Mouse (Mus musculus): ENCODE measurements around the gene Dnase2a. TPM values are rescaled to one million over a fixed set of nuclear protein-coding genes. Genes with fewer than 3 reads are reported as not detected.

Dnase2a gene
- polyA plus RNA-seq (2015; fragmentation: Nextera tagmentation; extraction: Ambion mirVana): 5.2 and 6.3 TPM in 2 replicates

GRCm38 (mm10) chr8:84908421-84909161, at the start of gene Dnase2a:
Gene Dnase2a, plus strand, starts transcription at chr8:84908560.
- ATAC-seq (replicated peaks; ENCODE audit: extremely low read depth, insufficient read depth, low FRiP score): peak; percentile 92
- H3K4me3 ChIP-seq (ENCODE audit: low read length): peak within 1 kb of the TSS; percentile 71
- no peaks in the 10 kb centered on the region for H3K9me3 ChIP-seq (replicated peaks; ENCODE audit: control insufficient read depth, low read length)
- peaks cover 39% of the 10 kb centered on the region for H3K27me3 ChIP-seq (ENCODE audit: control insufficient read depth, insufficient read depth, low read length)
- peak within 1 kb of the TSS; percentile 81 for H3K9ac ChIP-seq (ENCODE audit: low read length)
- 1% methylated on average over 45 of the region's 45 CpGs for WGBS
- H3K27ac ChIP-seq (ENCODE audit: low read length): peak within 1 kb of the TSS; percentile 16
- peak within 1 kb of the TSS; percentile 97 for H3K4me2 ChIP-seq (ENCODE audit: low read depth, low read length)
- peaks cover 10% of the 10 kb centered on the region; the same call in 1 of the 2 replicates for H3K4me1 ChIP-seq (ENCODE audit: control insufficient read depth, insufficient read depth, low read length)
- H3K36me3 ChIP-seq (ENCODE audit: control insufficient read depth, insufficient read depth): no peaks in the 10 kb centered on the region

DNA sequence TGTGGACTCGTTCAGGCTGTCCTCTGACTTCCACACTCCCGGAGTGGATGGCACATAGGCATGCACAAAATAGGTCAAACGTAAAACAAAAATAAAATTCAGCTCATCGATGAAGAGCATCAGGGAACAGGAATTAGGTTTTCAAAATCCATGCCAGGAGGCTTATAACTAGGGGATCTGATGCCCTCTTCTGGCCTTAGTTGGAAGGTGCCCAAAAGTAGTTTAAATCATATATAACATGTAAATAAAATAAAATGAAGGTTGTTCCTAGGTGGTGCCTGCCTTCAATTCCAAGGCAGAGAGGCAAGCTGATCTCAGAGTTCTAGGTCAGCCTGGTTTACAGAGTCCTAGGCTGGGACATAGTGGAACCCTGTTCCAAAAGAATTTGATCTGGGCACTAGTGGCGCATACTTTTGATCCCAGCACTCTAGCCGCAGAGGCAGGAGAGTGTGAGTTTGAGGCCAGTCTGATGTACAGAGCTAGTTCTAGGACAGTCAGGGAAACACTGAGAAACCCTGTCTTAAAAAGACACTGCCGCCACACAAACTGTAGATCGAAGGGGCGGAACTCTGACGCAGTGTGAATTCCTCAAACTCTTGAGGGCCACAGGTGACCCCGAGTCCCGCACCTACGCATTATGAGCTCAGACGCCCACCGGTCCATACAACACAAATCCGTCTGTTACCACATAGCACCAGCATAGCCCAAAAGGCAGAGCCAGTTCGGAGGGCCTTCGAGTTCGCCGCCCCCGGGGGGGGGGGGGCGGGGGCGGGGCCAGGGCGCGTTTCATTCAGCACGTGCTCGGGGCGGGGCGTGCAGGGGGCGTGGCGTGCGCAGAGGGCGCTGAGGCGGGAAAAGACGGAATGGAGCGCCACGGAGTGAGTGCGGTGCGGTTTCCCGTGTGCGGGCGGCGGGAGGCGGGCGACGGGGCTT, 36.7 kb upstream of the Dnase2a start, which contains the start of gene Syce2:
Gene Syce2 (plus strand): TSS at position 736 of the 933 bp plus-strand sequence.
- peak within 1 kb of the TSS; percentile 71 for H3K9ac ChIP-seq (ENCODE audit: low read length)
- H3K9me3 ChIP-seq (replicated peaks; ENCODE audit: control insufficient read depth, low read length): no peaks in the 10 kb centered on the region
- 13% methylated on average over 42 of the region's 46 CpGs for WGBS
- H3K27ac ChIP-seq (ENCODE audit: low read length): no peak within 1 kb of the TSS
- no peaks in the 10 kb centered on the region for H3K27me3 ChIP-seq (ENCODE audit: control insufficient read depth, insufficient read depth, low read length)
- peaks cover 22% of the 10 kb centered on the region for H3K36me3 ChIP-seq (ENCODE audit: control insufficient read depth, insufficient read depth)
- H3K4me2 ChIP-seq (ENCODE audit: low read depth, low read length): peak within 1 kb of the TSS; percentile 95
- H3K4me1 ChIP-seq (ENCODE audit: control insufficient read depth, insufficient read depth, low read length): peaks cover 11% of the 10 kb centered on the region
- peak within 1 kb of the TSS; percentile 58 for H3K4me3 ChIP-seq (ENCODE audit: low read length)
- peak; percentile 67 for ATAC-seq (replicated peaks; ENCODE audit: extremely low read depth, insufficient read depth, low FRiP score)

GRCm38 (mm10) chr8:84872309-84872965, 35.9 kb upstream of the Dnase2a start:
- 2% methylated on average over 54 of the region's 54 CpGs for WGBS

DNA sequence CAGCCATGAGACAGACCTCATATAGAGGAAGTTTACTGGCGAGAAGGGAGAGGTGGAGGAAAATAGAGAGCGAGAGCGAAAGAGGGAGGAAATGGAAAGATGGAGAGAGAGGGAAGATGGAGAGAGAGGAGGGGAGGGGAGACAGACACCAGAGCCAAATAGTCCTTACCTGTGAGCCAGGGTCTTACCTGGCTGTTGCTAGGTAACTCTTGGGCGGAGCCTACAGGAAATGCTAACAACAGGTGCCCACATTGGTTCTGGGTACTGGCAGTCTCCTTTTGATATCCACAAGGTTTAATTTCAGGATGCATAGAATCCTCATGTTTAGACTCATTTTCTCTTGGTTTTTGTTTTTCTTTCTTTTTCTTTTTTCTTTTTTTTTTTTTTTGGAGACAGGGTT, 35.3 kb upstream of the Dnase2a start:
- 66% methylated on average over 4 of the region's 4 CpGs for WGBS
- Histone ChIP-seq H3K4me3 (ENCODE audit: low read length) (peak overlapping the region; percentile 58), H3K27ac (ENCODE audit: low read length) (no peak overlapping the region), H3K9ac (ENCODE audit: low read length) (no peak overlapping the region), H3K4me2 (ENCODE audit: low read depth, low read length) (peak overlapping the region; percentile 95), H3K4me1 (ENCODE audit: control insufficient read depth, insufficient read depth, low read length) (peaks cover 11% of the 10 kb centered on the region), H3K36me3 (ENCODE audit: control insufficient read depth, insufficient read depth) (peaks cover 10% of the 10 kb centered on the region), H3K27me3 (ENCODE audit: control insufficient read depth, insufficient read depth, low read length) (no peaks in the 10 kb centered on the region), H3K9me3 (replicated peaks; ENCODE audit: control insufficient read depth, low read length) (no peaks in the 10 kb centered on the region)
- ATAC-seq (replicated peaks; ENCODE audit: extremely low read depth, insufficient read depth, low FRiP score): no peak

More at GRCm38 (mm10) chr8:84872309-84872965, 35.9 kb upstream of the Dnase2a start:
- Histone ChIP-seq H3K27ac (ENCODE audit: low read length) (no peak overlapping the region), H3K9ac (ENCODE audit: low read length) (peak overlapping the region; percentile 71), H3K4me1 (ENCODE audit: control insufficient read depth, insufficient read depth, low read length) (peaks cover 11% of the 10 kb centered on the region), H3K36me3 (ENCODE audit: control insufficient read depth, insufficient read depth) (peaks cover 16% of the 10 kb centered on the region), H3K4me3 (ENCODE audit: low read length) (peak overlapping the region; percentile 58), H3K9me3 (replicated peaks; ENCODE audit: control insufficient read depth, low read length) (no peaks in the 10 kb centered on the region), H3K4me2 (ENCODE audit: low read depth, low read length) (peak overlapping the region; percentile 95), H3K27me3 (ENCODE audit: control insufficient read depth, insufficient read depth, low read length) (no peaks in the 10 kb centered on the region)
- peak; percentile 69 for ATAC-seq (replicated peaks; ENCODE audit: extremely low read depth, insufficient read depth, low FRiP score)

DNA sequence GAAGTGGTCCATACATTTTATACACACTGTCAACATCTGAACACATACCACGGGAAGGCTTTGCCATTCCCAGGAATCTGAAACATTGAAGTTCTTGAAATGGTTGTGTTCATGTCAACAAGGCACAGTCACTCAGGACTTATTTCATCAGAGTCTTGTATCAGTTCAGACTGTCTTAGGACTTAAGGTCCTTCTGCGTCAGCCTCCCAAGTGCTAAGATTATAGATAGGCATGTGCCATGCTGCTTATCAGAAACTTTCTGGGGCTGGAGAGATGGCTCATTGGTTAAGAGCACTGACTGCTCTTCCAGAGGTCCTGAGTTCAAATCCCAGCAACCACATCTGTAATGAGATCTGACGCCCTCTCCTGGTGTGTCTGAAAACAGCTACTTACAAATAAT, 34.0 kb upstream of the Dnase2a start:
- H3K4me1 ChIP-seq (ENCODE audit: control insufficient read depth, insufficient read depth, low read length): peaks cover 11% of the 10 kb centered on the region
- H3K9me3 ChIP-seq (replicated peaks; ENCODE audit: control insufficient read depth, low read length): no peaks in the 10 kb centered on the region
- H3K9ac ChIP-seq (ENCODE audit: low read length): no peak overlapping the region
- no peak overlapping the region for H3K27ac ChIP-seq (ENCODE audit: low read length)
- WGBS: 76% methylated on average over 3 of the region's 3 CpGs
- no peak for ATAC-seq (replicated peaks; ENCODE audit: extremely low read depth, insufficient read depth, low FRiP score)
- H3K4me2 ChIP-seq (ENCODE audit: low read depth, low read length): no peak overlapping the region
- no peaks in the 10 kb centered on the region for H3K36me3 ChIP-seq (ENCODE audit: control insufficient read depth, insufficient read depth)
- H3K27me3 ChIP-seq (ENCODE audit: control insufficient read depth, insufficient read depth, low read length): no peaks in the 10 kb centered on the region
- H3K4me3 ChIP-seq (ENCODE audit: low read length): no peak overlapping the region

DNA sequence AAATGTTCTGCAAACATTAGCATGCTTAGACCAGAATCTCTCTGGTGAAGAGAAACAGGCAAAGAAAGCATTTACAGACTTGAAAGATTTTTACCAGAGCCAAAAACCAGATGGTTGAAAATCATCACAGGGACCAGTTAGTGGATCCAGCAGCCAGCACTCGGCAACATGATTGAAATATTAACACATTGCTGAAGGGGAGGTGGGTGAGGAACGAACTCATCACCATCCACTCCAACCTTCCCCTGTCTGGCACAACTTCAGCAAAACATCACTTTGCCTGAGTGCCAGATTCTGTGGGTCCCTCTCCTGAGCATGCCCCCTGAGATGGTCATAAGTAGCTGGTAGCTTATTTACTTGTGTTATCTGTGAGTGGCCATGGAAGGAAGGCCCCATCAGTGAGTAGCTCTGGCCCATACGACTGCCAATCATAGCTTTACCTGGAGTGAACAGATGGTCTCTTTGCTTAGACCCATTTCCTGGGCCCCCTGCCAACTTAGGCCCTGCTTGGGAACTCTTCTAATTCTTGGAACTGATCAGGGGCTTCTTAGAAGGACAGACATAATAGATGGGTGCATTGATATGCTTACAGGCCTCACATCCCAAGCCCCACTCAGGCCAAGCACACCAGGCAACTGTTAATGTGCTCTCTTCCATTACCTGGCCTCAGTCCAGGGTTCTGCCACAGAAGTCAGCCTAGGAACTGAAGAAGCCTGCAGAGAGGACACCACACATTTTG, 30.9 kb upstream of the Dnase2a start:
- peaks cover 4% of the 10 kb centered on the region for H3K4me1 ChIP-seq (ENCODE audit: control insufficient read depth, insufficient read depth, low read length)
- no peaks in the 10 kb centered on the region for H3K27me3 ChIP-seq (ENCODE audit: control insufficient read depth, insufficient read depth, low read length)
- no peak overlapping the region for H3K4me2 ChIP-seq (ENCODE audit: low read depth, low read length)
- no peak overlapping the region for H3K9ac ChIP-seq (ENCODE audit: low read length)
- H3K27ac ChIP-seq (ENCODE audit: low read length): no peak overlapping the region
- WGBS: 76% methylated on average over 3 of the region's 3 CpGs
- H3K4me3 ChIP-seq (ENCODE audit: low read length): no peak overlapping the region
- no peak for ATAC-seq (replicated peaks; ENCODE audit: extremely low read depth, insufficient read depth, low FRiP score)
- no peaks in the 10 kb centered on the region for H3K9me3 ChIP-seq (replicated peaks; ENCODE audit: control insufficient read depth, low read length)
- no peaks in the 10 kb centered on the region for H3K36me3 ChIP-seq (ENCODE audit: control insufficient read depth, insufficient read depth)

- Histone ChIP-seq H3K9ac (ENCODE audit: low read length) (no peak overlapping the region), H3K4me1 (ENCODE audit: control insufficient read depth, insufficient read depth, low read length) (no peaks in the 10 kb centered on the region), H3K36me3 (ENCODE audit: control insufficient read depth, insufficient read depth) (no peaks in the 10 kb centered on the region), H3K27me3 (ENCODE audit: control insufficient read depth, insufficient read depth, low read length) (no peaks in the 10 kb centered on the region), H3K9me3 (replicated peaks; ENCODE audit: control insufficient read depth, low read length) (no peaks in the 10 kb centered on the region), H3K4me3 (ENCODE audit: low read length) (no peak overlapping the region), H3K4me2 (ENCODE audit: low read depth, low read length) (no peak overlapping the region), H3K27ac (ENCODE audit: low read length) (no peak overlapping the region)
- 86% methylated on average over 1 of the region's 1 CpGs for WGBS
- ATAC-seq (replicated peaks; ENCODE audit: extremely low read depth, insufficient read depth, low FRiP score): no peak
These were observed 29.4 kb upstream of the Dnase2a start for GRCm38 (mm10) chr8:84878915-84879314.

DNA sequence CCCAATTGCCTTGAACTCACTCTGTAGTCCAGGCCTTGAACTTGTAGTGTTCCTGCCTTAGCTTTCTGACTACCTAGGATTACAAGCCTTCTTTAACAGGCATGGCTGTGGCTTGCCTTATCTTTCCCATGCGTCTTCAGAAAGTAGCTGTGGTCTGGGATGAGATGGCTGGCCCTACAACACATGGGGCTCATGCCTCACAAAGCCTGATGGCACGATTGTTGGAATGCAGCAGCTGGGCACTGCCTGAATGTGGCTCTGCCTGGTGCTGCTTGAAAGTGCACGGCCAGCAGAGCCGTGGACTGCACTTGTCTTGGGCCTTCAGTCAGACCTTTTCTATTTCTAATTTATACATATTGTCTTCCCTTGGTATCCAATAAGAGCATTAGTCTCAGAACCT, 23.6 kb upstream of the Dnase2a start:
- Histone ChIP-seq H3K4me3 (ENCODE audit: low read length) (no peak overlapping the region), H3K27ac (ENCODE audit: low read length) (no peak overlapping the region), H3K9ac (ENCODE audit: low read length) (no peak overlapping the region), H3K4me2 (ENCODE audit: low read depth, low read length) (no peak overlapping the region), H3K36me3 (ENCODE audit: control insufficient read depth, insufficient read depth) (peaks cover 14% of the 10 kb centered on the region; the same call in 1 of the 2 replicates), H3K4me1 (ENCODE audit: control insufficient read depth, insufficient read depth, low read length) (no peaks in the 10 kb centered on the region), H3K27me3 (ENCODE audit: control insufficient read depth, insufficient read depth, low read length) (no peaks in the 10 kb centered on the region), H3K9me3 (replicated peaks; ENCODE audit: control insufficient read depth, low read length) (no peaks in the 10 kb centered on the region)
- no peak for ATAC-seq (replicated peaks; ENCODE audit: extremely low read depth, insufficient read depth, low FRiP score)
- WGBS: 76% methylated on average over 4 of the region's 4 CpGs

All from heart, embryonic 16.5 days (tissue).